Mouse (Mus musculus): ENCODE results near the gene Abi1. TPM values are rescaled to one million over a fixed set of nuclear protein-coding genes. Genes with fewer than 3 reads are reported as not detected.

The Abi1 gene
- total and polyA plus RNA-seq, 2 experiments from 2014 or later, result 64.9 to 180 TPM

DNA sequence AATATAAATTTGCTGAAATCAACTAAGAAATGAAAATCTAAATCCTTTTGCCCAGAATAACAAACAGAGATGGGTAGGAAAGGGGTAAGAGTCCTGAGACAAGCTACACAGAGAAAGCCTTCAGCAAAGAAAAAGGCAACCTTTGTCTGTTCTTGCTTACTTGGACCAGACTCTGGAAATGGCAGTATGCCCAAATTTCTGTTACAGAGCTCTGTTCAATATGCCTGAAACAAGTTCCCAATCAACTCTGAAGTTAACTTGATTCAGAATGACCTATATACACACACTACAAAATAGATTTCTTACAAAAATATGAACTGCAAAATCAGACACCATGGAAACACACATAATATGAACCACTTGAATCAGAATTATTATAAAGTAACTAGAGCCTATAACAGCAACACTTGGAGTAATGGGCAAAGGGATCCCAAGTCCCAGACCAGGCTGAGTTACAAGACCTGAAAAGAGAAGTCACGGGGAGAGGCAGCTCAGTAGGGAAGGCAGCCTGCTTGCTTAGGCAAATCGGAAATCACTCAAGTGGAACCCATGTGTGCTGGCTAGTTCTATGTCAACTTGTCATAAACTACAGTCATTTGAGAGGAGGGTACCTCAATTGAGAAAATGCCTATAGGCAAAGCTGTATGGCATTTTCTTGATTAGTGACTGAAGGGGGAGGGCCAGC lies 53.9 kb downstream of the Abi1 start:
- H3K27ac ChIP-seq, result peak overlapping the region; percentile 72
- H3K4me1 ChIP-seq (ENCODE audit: insufficient read depth, low read length), result no peaks in the 10 kb centered on the region
- no peaks in the 10 kb centered on the region for H3K36me3 ChIP-seq (ENCODE audit: insufficient read depth, low read length)
- DNase-seq (ENCODE audit: low spot score) (peak; percentile 71), ATAC-seq (peak; percentile 86)
- no peak overlapping the region for H3K4me3 ChIP-seq (ENCODE audit: low read length)
- H3K9me3 ChIP-seq (ENCODE audit: low read length), result no peaks in the 10 kb centered on the region
- H3K27me3 ChIP-seq (ENCODE audit: insufficient read depth, low read length), result no peaks in the 10 kb centered on the region
- H3K9ac ChIP-seq (replicated peaks; ENCODE audit: low read length), result no peak overlapping the region
- TF ChIP-seq CTCF (IDR thresholded peaks at IDR 0.05; ENCODE audit: low read depth), result no peak
- H3K4me2 ChIP-seq (ENCODE audit: low read depth, low read length), result no peak overlapping the region
- WGBS, result 19% methylated on average over 2 of the region's 2 CpGs

DNA sequence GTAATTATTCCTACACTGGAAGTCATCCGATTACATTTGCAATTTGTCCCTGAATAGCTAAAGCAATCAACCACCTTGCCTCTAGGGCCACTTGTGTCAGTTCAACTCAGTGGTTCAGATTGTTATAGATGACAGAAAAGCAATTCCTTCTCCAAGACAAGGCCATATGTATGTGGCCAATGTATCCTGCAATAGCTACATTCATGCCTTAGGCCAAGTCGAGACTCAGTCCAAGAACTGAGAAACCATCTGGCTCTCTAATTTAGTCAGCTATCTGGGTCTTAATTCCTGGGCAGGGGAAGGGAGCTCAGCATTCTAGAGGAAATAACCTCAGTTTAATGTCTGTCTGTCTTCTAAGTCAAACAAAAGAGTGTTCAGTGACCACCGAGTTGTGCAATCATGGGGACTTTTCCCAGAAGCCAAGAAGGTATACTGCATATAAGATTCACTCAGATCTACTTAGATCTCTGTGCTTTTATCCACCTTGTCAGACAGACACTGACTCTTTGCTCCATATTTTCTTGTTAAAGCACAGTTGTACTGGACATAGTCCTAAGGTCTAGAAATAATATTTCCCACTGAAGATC lies 62.6 kb downstream of the Abi1 start:
- peak; percentile 30 for DNase-seq (ENCODE audit: low spot score)
- Histone ChIP-seq H3K9me3 (ENCODE audit: low read length) (no peaks in the 10 kb centered on the region), H3K9ac (replicated peaks; ENCODE audit: low read length) (no peak overlapping the region), H3K36me3 (ENCODE audit: insufficient read depth, low read length) (no peaks in the 10 kb centered on the region), H3K4me3 (ENCODE audit: low read length) (no peak overlapping the region), H3K4me2 (ENCODE audit: low read depth, low read length) (no peak overlapping the region), H3K4me1 (ENCODE audit: insufficient read depth, low read length) (no peaks in the 10 kb centered on the region), H3K27me3 (ENCODE audit: insufficient read depth, low read length) (no peaks in the 10 kb centered on the region), H3K27ac (peak overlapping the region; percentile 41; the same call in 1 of the 2 replicates)
- WGBS, result 61% methylated on average over 3 of the region's 3 CpGs
- peak; percentile 66 for ATAC-seq
- no peak for TF ChIP-seq CTCF (IDR thresholded peaks at IDR 0.05; ENCODE audit: low read depth)

GRCm38 (mm10) chr2:22962970-22963369 lies 77.1 kb downstream of the Abi1 start:
- no peak overlapping the region for H3K9ac ChIP-seq (replicated peaks; ENCODE audit: low read length)
- WGBS, result 85% methylated on average over 3 of the region's 3 CpGs
- H3K9me3 ChIP-seq (ENCODE audit: low read length), result no peaks in the 10 kb centered on the region
- ATAC-seq, result no peak
- H3K36me3 ChIP-seq (ENCODE audit: insufficient read depth, low read length), result no peaks in the 10 kb centered on the region
- no peaks in the 10 kb centered on the region for H3K4me1 ChIP-seq (ENCODE audit: insufficient read depth, low read length)
- H3K4me3 ChIP-seq (ENCODE audit: low read length), result no peak overlapping the region
- no peak overlapping the region for H3K27ac ChIP-seq
- no peaks in the 10 kb centered on the region for H3K27me3 ChIP-seq (ENCODE audit: insufficient read depth, low read length)
- TF ChIP-seq CTCF (IDR thresholded peaks at IDR 0.05; ENCODE audit: low read depth), result no peak
- no peak for DNase-seq (ENCODE audit: low spot score)
- no peak overlapping the region for H3K4me2 ChIP-seq (ENCODE audit: low read depth, low read length)

DNA sequence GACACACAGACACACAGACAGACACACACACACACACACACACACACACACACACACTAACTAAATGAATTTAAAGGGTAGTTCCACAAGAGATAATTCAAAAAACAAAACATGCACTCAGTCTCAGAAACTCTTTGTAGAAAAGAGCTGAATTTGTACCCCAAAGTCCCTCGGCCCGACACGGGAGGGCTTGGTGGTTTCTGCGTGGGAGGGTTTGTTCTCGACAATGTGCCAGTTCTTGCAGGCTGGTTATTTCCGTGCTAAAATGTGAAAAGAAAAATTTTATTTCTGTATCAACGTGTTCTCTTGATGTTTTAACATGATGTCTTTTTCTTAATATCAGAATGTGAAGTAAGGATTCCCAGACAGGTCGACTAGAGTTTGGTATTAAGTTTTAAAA lies 77.8 kb downstream of the Abi1 start:
- DNase-seq (ENCODE audit: low spot score), result no peak
- H3K4me3 ChIP-seq (ENCODE audit: low read length), result no peak overlapping the region
- H3K27me3 ChIP-seq (ENCODE audit: insufficient read depth, low read length), result no peaks in the 10 kb centered on the region
- no peaks in the 10 kb centered on the region for H3K9me3 ChIP-seq (ENCODE audit: low read length)
- H3K36me3 ChIP-seq (ENCODE audit: insufficient read depth, low read length), result no peaks in the 10 kb centered on the region
- no peak for ATAC-seq
- no peak overlapping the region for H3K4me2 ChIP-seq (ENCODE audit: low read depth, low read length)
- no peaks in the 10 kb centered on the region for H3K4me1 ChIP-seq (ENCODE audit: insufficient read depth, low read length)
- 96% methylated on average over 8 of the region's 8 CpGs for WGBS
- no peak overlapping the region for H3K27ac ChIP-seq
- no peak overlapping the region for H3K9ac ChIP-seq (replicated peaks; ENCODE audit: low read length)
- TF ChIP-seq CTCF (IDR thresholded peaks at IDR 0.05; ENCODE audit: low read depth), result no peak

DNA sequence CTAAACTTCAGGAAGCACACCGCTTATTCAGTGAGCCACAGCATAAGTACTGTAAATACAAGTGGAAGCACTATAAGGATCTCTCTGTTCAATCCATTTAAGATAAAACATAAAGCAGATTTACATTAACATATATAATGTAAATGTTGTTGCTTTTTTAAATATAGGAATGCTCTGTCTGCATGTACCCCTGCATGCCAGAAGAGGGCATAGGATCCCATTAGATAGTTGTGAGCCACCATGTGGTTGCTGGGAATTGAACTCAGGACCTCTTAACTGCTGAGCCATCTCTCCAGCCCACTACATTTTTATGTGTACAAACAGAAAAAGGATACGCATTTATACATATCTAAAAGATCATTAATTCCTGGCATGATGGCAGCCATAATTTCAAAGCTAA lies 78.4 kb downstream of the Abi1 start:
- Histone ChIP-seq H3K9ac (replicated peaks; ENCODE audit: low read length) (no peak overlapping the region), H3K9me3 (ENCODE audit: low read length) (no peaks in the 10 kb centered on the region), H3K36me3 (ENCODE audit: insufficient read depth, low read length) (no peaks in the 10 kb centered on the region), H3K4me1 (ENCODE audit: insufficient read depth, low read length) (no peaks in the 10 kb centered on the region), H3K4me2 (ENCODE audit: low read depth, low read length) (no peak overlapping the region), H3K27me3 (ENCODE audit: insufficient read depth, low read length) (no peaks in the 10 kb centered on the region), H3K27ac (no peak overlapping the region), H3K4me3 (ENCODE audit: low read length) (no peak overlapping the region)
- DNase-seq (ENCODE audit: low spot score) (no peak), ATAC-seq (no peak)
- no peak; the same call in 1 of the 2 replicates for TF ChIP-seq CTCF (IDR thresholded peaks at IDR 0.05; ENCODE audit: low read depth)
- 100% methylated on average over 2 of the region's 2 CpGs for WGBS

DNA sequence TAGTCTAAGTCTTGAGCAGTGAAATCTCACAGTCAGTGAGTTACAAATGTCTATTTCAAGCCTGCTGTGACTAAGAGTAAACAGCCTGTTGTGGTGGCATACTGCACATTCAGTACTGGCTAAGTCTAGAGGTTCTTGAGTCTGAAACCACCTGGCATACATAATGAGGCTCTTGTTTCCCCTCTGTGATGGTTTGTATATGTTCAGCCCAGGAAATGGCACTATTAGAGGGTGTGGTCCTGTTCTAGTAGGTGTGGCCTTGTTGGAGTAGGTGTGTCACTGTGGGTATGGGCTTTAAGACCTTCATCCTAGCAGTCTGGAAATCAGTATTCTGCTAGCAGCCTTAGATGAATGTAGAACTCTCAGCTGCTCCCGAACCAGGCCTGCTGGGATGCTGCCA lies 82.6 kb downstream of the Abi1 start:
- Histone ChIP-seq H3K9me3 (ENCODE audit: low read length) (no peaks in the 10 kb centered on the region), H3K4me1 (ENCODE audit: insufficient read depth, low read length) (no peaks in the 10 kb centered on the region), H3K27me3 (ENCODE audit: insufficient read depth, low read length) (no peaks in the 10 kb centered on the region), H3K27ac (no peak overlapping the region), H3K36me3 (ENCODE audit: insufficient read depth, low read length) (no peaks in the 10 kb centered on the region), H3K4me3 (ENCODE audit: low read length) (no peak overlapping the region), H3K9ac (replicated peaks; ENCODE audit: low read length) (no peak overlapping the region), H3K4me2 (ENCODE audit: low read depth, low read length) (no peak overlapping the region)
- TF ChIP-seq CTCF (IDR thresholded peaks at IDR 0.05; ENCODE audit: low read depth), result no peak
- WGBS, result 52% methylated on average over 1 of the region's 1 CpGs
- no peak for DNase-seq (ENCODE audit: low spot score)
- no peak for ATAC-seq

GRCm38 (mm10) chr2:22955914-22956313 lies 84.1 kb downstream of the Abi1 start:
- H3K4me2 ChIP-seq (ENCODE audit: low read depth, low read length), result no peak overlapping the region
- no peak for DNase-seq (ENCODE audit: low spot score)
- ATAC-seq, result no peak
- H3K4me3 ChIP-seq (ENCODE audit: low read length), result no peak overlapping the region
- H3K27ac ChIP-seq, result no peak overlapping the region
- no peak for TF ChIP-seq CTCF (IDR thresholded peaks at IDR 0.05; ENCODE audit: low read depth)
- no peaks in the 10 kb centered on the region for H3K36me3 ChIP-seq (ENCODE audit: insufficient read depth, low read length)
- H3K9me3 ChIP-seq (ENCODE audit: low read length), result no peaks in the 10 kb centered on the region
- WGBS, result 88% methylated on average over 5 of the region's 5 CpGs
- no peak overlapping the region for H3K9ac ChIP-seq (replicated peaks; ENCODE audit: low read length)
- H3K4me1 ChIP-seq (ENCODE audit: insufficient read depth, low read length), result no peaks in the 10 kb centered on the region
- no peaks in the 10 kb centered on the region for H3K27me3 ChIP-seq (ENCODE audit: insufficient read depth, low read length)

All from hindbrain, postnatal 0 days (tissue).